Mouse (Mus musculus) MEL (cell line): ENCODE data around the gene Thap4. TPM values are rescaled to one million over a fixed set of nuclear protein-coding genes. Genes with fewer than 3 reads are reported as not detected.

Experiments
- DNase-seq: peaks from one replicate; pipeline ENCODE4 v3.0.0; 2011; ENCODE audit warnings: low read depth, low spot score
- H3K27ac ChIP-seq: 2 replicates; pipeline ENCODE4 v1.5.1; 2012; ENCODE audit warnings: low read depth, mild to moderate bottlenecking, control low read depth, low read length, moderate library complexity; ENCODE audit not compliant: control insufficient read depth
- H3K27me3 ChIP-seq, 2 experiments: fragments of 150-350 bp in 1 of 2; sonication (generic) in 1 of 2; 2 replicates each; pipeline ENCODE4 v1.6.1; 2012; ENCODE audit warnings: low read length in 2 of 2, mild to moderate bottlenecking in 2 of 2, improper control_type of control experiment in 1 of 2, moderate library complexity in 1 of 2; ENCODE audit not compliant: insufficient read depth in 2 of 2, control insufficient read depth in 1 of 2
- H3K36me3 ChIP-seq, 2 experiments: 2 replicates each; pipeline ENCODE4 v1.6.1; 2012 to 2014; ENCODE audit warnings: low read length in 2 of 2, improper control_type of control experiment in 1 of 2, inconsistent platforms in 1 of 2, mild to moderate bottlenecking in 1 of 2; ENCODE audit not compliant: insufficient read depth in 2 of 2, control insufficient read depth in 1 of 2
- H3K4me1 ChIP-seq, 2 experiments: fragments of 150-350 bp in 1 of 2; sonication (generic) in 1 of 2; 2 replicates each; pipeline ENCODE4 v1.6.1; 2012; ENCODE audit warnings: low read length in 2 of 2, improper control_type of control experiment in 1 of 2, mild to moderate bottlenecking in 1 of 2; ENCODE audit not compliant: insufficient read depth in 2 of 2, control insufficient read depth in 1 of 2
- H3K4me3 ChIP-seq, 2 experiments: fragments of 150-350 bp in 1 of 2; sonication (generic) in 1 of 2; 2 replicates each; pipeline ENCODE4 v1.5.1; 2012; ENCODE audit warnings: low read depth in 2 of 2, low read length in 2 of 2, mild to moderate bottlenecking in 2 of 2, moderate library complexity in 2 of 2, control low read depth in 1 of 2, improper control_type of control experiment in 1 of 2; ENCODE audit not compliant: control insufficient read depth in 1 of 2, insufficient read depth in 1 of 2
- H3K79me2 ChIP-seq: 2 replicates; pipeline ENCODE4 v1.6.1; 2012; ENCODE audit warnings: mild to moderate bottlenecking, low read length, moderate library complexity; ENCODE audit not compliant: control insufficient read depth, poor library complexity, insufficient read depth
- H3K9ac ChIP-seq: 2 replicates; pipeline ENCODE4 v1.6.1; 2012; ENCODE audit warnings: low read depth, mild to moderate bottlenecking, control low read depth, low read length, moderate library complexity; ENCODE audit not compliant: control insufficient read depth, poor library complexity, severe bottlenecking
- H3K9me3 ChIP-seq: fragments of 150-350 bp; sonication (generic); replicated peaks from 2 replicates; pipeline ENCODE4 v1.6.1; 2012; ENCODE audit warnings: mild to moderate bottlenecking, low read length, improper control_type of control experiment, moderate library complexity; ENCODE audit not compliant: insufficient read depth
- BHLHE40 ChIP-seq: IDR thresholded peaks from 2 replicates; pipeline ENCODE4 v1.6.1; 2012; ENCODE audit warnings: low read depth, mild to moderate bottlenecking, inconsistent platforms, low read length, improper control_type of control experiment, borderline replicate concordance
- CHD2 ChIP-seq: IDR thresholded peaks from 2 replicates; pipeline ENCODE4 v1.6.1; 2011; ENCODE audit warnings: low read length, improper control_type of control experiment
- ETS1 ChIP-seq: IDR thresholded peaks from 2 replicates; pipeline ENCODE4 v1.6.1; 2012; ENCODE audit warnings: low read depth, mild to moderate bottlenecking, inconsistent platforms, low read length, improper control_type of control experiment, moderate library complexity
- GABPA ChIP-seq: IDR thresholded peaks from 2 replicates; pipeline ENCODE4 v1.6.1; 2012; ENCODE audit warnings: low read depth, mild to moderate bottlenecking, inconsistent platforms, low read length, improper control_type of control experiment, moderate library complexity
- KAT2A ChIP-seq: conservative IDR thresholded peaks from 2 replicates; pipeline ENCODE4 v1.6.1; 2012; ENCODE audit warnings: low read depth, low read length, improper control_type of control experiment, inconsistent platforms
- MAFK ChIP-seq: IDR thresholded peaks from 2 replicates; pipeline ENCODE4 v1.6.1; 2011; ENCODE audit warnings: low read depth, mild to moderate bottlenecking, low read length, improper control_type of control experiment, borderline replicate concordance
- MAX ChIP-seq: IDR thresholded peaks from 2 replicates; pipeline ENCODE4 v1.6.1; 2011; ENCODE audit warnings: low read length, improper control_type of control experiment
- MAZ ChIP-seq: IDR thresholded peaks from 2 replicates; pipeline ENCODE4 v1.6.1; 2012; ENCODE audit warnings: low read depth, mild to moderate bottlenecking, inconsistent platforms, low read length, improper control_type of control experiment
- MYB ChIP-seq: IDR thresholded peaks from 2 replicates; pipeline ENCODE4 v1.6.1; 2011; ENCODE audit warnings: mild to moderate bottlenecking, low read depth, low read length, improper control_type of control experiment
- POLR2AphosphoS2 ChIP-seq: IDR thresholded peaks from 2 replicates; pipeline ENCODE4 v1.6.1; 2011; ENCODE audit warnings: low read length, improper control_type of control experiment
- POLR2AphosphoS5 ChIP-seq: IDR thresholded peaks from 2 replicates; pipeline ENCODE4 v1.6.1; 2012; ENCODE audit warnings: low read depth, borderline replicate concordance, mild to moderate bottlenecking, inconsistent platforms, low read length, moderate library complexity, mixed read lengths
- RAD21 ChIP-seq: IDR thresholded peaks from 2 replicates; pipeline ENCODE4 v1.6.1; 2011; ENCODE audit warnings: mild to moderate bottlenecking, low read depth, low read length, improper control_type of control experiment
- RCOR1 ChIP-seq: IDR thresholded peaks from 2 replicates; pipeline ENCODE4 v1.6.1; 2012; ENCODE audit warnings: low read depth, mild to moderate bottlenecking, inconsistent platforms, low read length, improper control_type of control experiment
- SIN3A ChIP-seq: IDR thresholded peaks from 2 replicates; pipeline ENCODE4 v1.6.1; 2012; ENCODE audit warnings: low read length, improper control_type of control experiment, inconsistent platforms
- TCF12 ChIP-seq: IDR thresholded peaks from 2 replicates; pipeline ENCODE4 v1.6.1; 2014; ENCODE audit warnings: low read depth, mild to moderate bottlenecking, inconsistent platforms, low read length, improper control_type of control experiment, moderate library complexity
- UBTF ChIP-seq: IDR thresholded peaks from 2 replicates; pipeline ENCODE4 v1.6.1; 2012; ENCODE audit warnings: low read depth, mild to moderate bottlenecking, inconsistent platforms, low read length, improper control_type of control experiment, moderate library complexity, borderline replicate concordance; ENCODE audit not compliant: insufficient read depth
- USF1 ChIP-seq: IDR thresholded peaks from 2 replicates; pipeline ENCODE4 v1.6.1; 2014; ENCODE audit warnings: low read depth, mild to moderate bottlenecking, inconsistent platforms, low read length, improper control_type of control experiment, moderate library complexity
- USF2 ChIP-seq, 2 experiments: IDR thresholded peaks; 2 replicates each; pipeline ENCODE4 v1.6.1; 2011 to 2012; ENCODE audit warnings: improper control_type of control experiment in 2 of 2, low read length in 2 of 2, borderline replicate concordance in 1 of 2, inconsistent platforms in 1 of 2, low read depth in 1 of 2, mild to moderate bottlenecking in 1 of 2; ENCODE audit not compliant: insufficient read depth in 1 of 2
- ZC3H11A ChIP-seq: IDR thresholded peaks from 2 replicates; pipeline ENCODE4 v1.6.1; 2012; ENCODE audit warnings: low read depth, mild to moderate bottlenecking, inconsistent platforms, low read length, improper control_type of control experiment
- ZNF384 ChIP-seq: IDR thresholded peaks from 2 replicates; pipeline ENCODE4 v1.6.1; 2012; ENCODE audit warnings: low read depth, mild to moderate bottlenecking, inconsistent platforms, low read length, improper control_type of control experiment
- polyA plus RNA-seq, 2 experiments: library from polyadenylated mRNA; stranded (reverse) in 1 of 2; unstranded in 1 of 2; fragments of >175 nt in 1 of 2; fragments of >200 nt in 1 of 2; gene quantifications; 2 replicates each; pipeline versions ENCODE4 v1.2.1 to v1.2.4; 2012; ENCODE audit warnings: low replicate concordance in 2 of 2, low read depth in 1 of 2; ENCODE audit not compliant: insufficient read length in 2 of 2, insufficient read depth in 1 of 2, missing spikeins in 1 of 2
- total RNA-seq: library from RNA; depleted of rRNA; stranded (reverse); fragments of 300-350 nt; gene quantifications from 2 replicates; pipeline ENCODE4 v1.2.3, GENCODE M21; 2012

The Thap4 gene
- total and polyA plus RNA-seq, 3 experiments = 81.8 to 117 TPM; not detected in 1

DNA sequence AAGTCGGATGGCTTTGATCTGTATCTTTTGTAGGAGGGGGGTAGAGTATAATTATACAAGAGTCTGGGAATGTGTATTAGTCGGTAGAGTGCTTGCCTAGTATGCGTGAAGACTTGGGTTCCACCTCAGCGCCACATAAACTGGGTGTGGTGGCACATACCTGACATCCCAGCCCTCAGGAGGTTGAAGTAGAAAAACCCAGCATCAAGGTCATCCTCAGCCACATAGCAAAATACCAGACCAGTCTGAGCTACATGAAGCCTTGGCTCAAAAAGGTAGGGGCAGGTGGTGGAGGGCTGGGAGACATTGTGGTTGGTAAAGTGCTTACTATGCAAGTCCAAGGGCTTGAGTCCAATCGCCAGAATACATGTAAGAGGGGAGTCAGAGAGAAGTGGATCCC, 82.0 kb downstream of the Thap4 start:
- Histone ChIP-seq H3K79me2 (no peaks in the 10 kb centered on the region), H3K9ac (no peak overlapping the region), H3K27me3 (no peaks in the 10 kb centered on the region), H3K27ac (no peak overlapping the region), H3K36me3 (no peaks in the 10 kb centered on the region; a peak in 1 of 4 replicates), H3K4me3 (no peak overlapping the region), H3K9me3 (no peaks in the 10 kb centered on the region), H3K4me1 (peaks cover under 1 to 9% of the 10 kb centered on the region in 2 experiments; a peak in 3 of 4 replicates)
- DNase-seq = no peak
- no peak for TF ChIP-seq USF1
- no peak for TF ChIP-seq BHLHE40
- no peak for TF ChIP-seq POLR2AphosphoS2
- TF ChIP-seq POLR2AphosphoS5 = no peak
- no peak for TF ChIP-seq ETS1
- TF ChIP-seq ZNF384 = no peak
- no peak for TF ChIP-seq RAD21
- TF ChIP-seq GABPA = no peak
- TF ChIP-seq CHD2 = no peak
- TF ChIP-seq SIN3A = no peak
- TF ChIP-seq ZC3H11A = no peak
- no peak for TF ChIP-seq TCF12
- TF ChIP-seq RCOR1 = no peak
- no peak for TF ChIP-seq MAZ
- TF ChIP-seq MYB = no peak
- no peak for TF ChIP-seq MAX
- no peak for TF ChIP-seq KAT2A
- no peak for TF ChIP-seq UBTF

DNA sequence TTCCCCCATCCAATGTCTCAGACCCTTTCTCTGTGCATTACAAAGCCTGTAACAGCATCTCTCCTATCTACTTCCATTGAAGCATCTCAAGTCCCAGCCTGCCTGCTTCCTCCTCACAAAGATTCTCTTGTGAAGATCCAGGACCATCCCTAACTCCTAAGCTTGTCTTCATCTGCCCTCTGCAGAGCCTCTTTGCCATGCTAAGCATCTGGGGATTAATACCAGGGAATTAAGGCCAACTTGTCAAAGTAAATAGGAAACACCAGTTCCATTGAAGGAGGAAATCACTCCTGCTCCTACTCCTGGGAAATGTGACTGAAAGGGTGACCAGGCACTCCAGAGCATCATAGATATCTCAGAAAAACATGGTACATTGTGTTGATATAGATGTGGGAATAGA, 84.7 kb downstream of the Thap4 start:
- H3K9me3 ChIP-seq = no peaks in the 10 kb centered on the region
- H3K27ac ChIP-seq = no peak overlapping the region
- H3K27me3 ChIP-seq = no peaks in the 10 kb centered on the region
- no peak overlapping the region for H3K9ac ChIP-seq
- peaks cover 0 to 10% of the 10 kb centered on the region in 2 experiments; a peak in 3 of 4 replicates for H3K4me1 ChIP-seq
- TF ChIP-seq TCF12 = no peak
- TF ChIP-seq MAX = no peak
- no peak for TF ChIP-seq MYB
- TF ChIP-seq USF2 (IDR thresholded peaks at IDR 0.05; ENCODE audit: borderline replicate concordance in 1 of 2, insufficient read depth in 1 of 2, low read depth in 1 of 2, low read length in 2 of 2) = no peak
- no peak for TF ChIP-seq MAFK
- H3K4me3 ChIP-seq = no peak overlapping the region
- no peaks in the 10 kb centered on the region for H3K79me2 ChIP-seq
- DNase-seq = no peak
- H3K36me3 ChIP-seq = no peaks in the 10 kb centered on the region; a peak in 1 of 4 replicates
